Mouse (Mus musculus) CD4-positive, CD25-positive, alpha-beta regulatory T cell, adult 2 months (primary cell): ENCODE measurements around the gene Kmt5b.

Experiments
- DNase-seq: peaks from one replicate; pipeline ENCODE4 v3.0.0-alpha.2; 2012; ENCODE audit warnings: low read depth, low spot score

Kmt5b gene

DNA sequence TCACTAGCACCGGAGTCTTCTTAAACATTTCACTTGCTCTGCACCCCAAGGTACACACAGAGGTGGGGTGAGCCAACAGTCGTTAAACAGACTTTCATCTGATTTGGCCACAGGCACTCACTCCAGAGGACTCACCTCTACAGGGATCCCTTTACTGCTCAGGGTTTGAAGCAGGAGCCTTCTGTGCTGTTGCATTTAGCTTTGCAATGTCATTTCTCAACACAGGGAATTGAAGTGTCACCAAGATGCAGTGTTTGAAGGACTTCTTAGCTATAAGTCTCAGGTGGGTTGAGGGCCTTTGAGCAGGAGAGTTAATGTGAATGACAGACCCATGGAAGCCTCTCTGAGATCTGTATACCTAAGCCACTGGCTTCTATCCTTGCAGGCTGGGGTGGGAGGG lies 76.4 kb downstream of the Kmt5b start:
- no peak for DNase-seq

DNA sequence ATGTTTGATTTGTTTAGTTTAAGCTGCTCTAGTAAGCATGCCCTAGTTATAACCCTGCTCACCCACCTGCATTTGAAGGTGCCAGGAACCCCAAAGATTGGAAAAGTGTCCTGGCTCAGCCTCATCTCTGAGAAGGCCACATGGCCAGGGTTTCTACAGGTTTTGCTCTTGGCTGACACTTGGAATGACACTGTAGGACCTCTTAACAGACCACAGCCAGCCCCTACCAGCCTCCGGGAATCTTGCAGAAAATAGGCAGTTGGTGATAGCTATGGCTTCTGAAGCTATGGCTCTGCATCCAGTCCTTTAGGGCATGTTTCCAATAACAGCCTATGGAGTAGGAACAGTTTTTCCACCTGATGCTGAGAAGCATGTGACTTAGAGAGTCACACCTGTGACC lies 77.6 kb downstream of the Kmt5b start:
- no peak for DNase-seq

DNA sequence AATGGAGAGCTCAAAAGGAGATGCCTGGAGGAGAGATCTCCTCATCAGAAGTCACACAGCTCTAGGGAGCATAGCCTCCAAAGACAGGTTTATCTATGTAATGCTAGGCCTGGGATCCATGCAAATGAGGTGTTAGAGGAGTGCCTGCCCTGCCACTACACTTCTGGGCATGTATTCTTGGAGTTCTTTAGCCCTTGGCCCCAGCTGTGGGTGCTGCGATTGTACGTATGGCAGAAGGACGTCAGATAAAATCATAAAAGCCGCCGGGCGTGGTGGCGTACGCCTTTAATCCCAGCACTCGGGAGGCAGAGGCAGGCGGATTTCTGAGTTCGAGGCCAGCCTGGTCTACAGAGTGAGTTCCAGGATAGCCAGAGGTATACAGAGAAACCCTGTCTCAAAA lies 78.1 kb downstream of the Kmt5b start:
- DNase-seq = no peak

DNA sequence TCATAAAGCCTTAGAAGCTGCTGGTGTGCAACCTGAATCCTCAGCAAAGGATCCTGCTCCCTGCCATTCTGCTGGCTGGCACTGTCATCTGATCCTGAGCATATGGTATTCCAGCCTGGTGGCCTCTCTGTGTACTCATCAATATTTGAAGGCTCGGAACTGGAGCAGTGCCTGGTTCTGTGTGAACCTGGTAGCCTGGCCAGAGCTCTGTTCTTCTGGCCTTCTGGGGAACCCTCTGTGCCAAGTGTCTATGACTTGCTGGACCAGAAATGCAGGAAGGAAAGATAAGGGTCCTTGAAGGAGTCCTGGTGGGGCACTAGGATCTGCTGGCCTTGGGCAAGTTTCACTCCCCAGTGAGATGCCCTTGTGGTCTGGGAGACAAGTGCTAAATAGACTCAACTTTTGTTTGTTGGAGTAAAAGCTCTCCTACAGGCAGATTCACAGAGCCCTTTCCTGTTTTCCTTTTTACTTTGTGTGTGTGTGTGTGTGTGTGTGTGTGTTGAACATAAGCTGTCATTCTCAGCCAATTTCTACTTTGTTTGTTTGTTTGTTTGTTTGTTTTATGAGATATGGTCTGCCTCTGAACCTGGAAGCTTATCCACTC lies 78.7 kb downstream of the Kmt5b start:
- DNase-seq = no peak

DNA sequence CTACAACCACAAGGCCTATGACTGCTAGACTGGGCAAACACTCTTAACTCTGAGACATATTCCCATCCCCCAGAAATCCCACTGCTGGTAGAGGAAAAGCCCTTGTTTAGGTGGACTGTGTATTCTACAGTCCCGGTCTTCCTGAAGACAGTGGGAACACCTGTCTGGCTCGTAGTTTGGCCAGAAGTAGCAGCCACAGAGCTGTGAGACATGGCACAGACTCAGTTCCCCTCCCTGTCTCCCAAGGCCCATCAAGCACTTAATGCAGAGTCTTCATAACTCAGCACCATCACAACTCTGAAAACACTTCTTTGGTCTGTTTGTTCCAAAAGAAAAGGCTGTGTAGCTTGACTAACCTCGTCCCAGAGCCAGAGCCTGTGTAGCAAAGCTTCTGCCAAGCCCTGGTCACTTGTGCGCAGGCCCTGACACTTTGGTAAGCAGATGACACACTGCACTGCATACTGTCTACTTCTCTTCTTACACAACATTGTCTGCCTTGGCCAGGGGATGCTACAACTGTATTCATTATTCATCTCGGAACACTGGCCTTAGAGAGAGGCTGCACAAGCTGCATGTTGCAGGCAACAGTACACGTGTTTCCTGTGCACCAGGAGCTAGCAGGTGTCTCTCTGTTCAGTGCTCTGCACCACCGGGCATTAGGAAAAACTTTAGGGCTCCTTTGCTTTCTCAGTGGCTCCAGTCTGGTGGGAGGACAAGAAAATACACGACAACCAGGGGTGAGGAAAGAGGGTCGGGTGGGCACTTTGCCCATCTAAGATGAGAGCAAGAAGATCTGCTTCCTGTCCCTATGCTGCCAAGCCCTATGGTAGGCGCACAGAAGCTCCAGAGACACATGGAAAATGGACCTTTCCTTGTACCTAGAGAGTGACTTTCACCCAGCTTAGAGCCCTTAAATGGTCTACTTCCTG lies 79.7 kb downstream of the Kmt5b start:
- no peak for DNase-seq

DNA sequence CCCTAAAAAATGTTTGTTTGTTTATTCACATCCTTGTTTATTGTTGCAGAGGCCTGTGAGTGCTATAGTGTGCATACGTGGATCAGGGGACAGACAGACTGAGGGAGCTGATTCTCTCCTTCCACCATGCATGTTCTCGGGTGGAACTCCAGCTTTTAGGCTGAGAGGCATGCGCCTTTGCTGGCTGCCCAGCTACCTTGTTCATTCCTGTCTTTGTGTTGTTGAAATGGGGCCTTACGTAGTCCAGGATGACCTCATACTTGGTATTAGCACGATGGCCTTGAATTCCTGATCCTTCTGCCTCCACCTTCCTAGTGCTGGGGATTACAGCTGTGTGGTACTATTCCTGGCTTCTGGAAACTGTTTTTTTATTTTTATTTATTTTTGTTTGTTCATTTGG lies 80.5 kb downstream of the Kmt5b start:
- no peak for DNase-seq

DNA sequence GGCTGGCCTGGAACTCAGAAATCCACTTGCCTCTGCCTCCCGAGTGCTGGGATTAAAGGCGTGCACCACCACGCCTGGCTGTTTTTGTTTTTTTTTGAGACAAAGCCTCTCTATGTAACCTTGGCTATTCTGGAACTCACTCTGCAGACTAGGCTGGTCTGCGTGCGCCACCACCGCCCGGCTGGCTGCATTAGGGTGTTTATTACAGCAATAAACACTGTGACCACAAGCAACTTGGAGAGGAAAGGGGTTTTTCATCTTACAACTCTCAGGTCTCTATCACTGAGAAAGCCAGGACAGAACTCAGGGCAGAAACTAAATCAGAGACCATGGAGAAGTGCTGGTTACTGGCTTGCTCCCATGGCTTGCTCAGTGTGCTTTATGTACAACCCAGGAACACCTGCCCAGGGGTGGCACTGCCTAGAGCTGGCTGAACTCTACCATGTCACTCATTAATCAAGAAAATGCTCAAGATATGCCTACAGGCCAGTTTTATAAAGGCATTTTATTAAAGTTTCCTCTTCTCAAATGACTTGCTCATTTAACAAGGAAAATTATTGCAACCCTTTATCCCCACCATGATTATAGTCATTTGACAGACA lies 81.1 kb downstream of the Kmt5b start:
- no peak for DNase-seq

DNA sequence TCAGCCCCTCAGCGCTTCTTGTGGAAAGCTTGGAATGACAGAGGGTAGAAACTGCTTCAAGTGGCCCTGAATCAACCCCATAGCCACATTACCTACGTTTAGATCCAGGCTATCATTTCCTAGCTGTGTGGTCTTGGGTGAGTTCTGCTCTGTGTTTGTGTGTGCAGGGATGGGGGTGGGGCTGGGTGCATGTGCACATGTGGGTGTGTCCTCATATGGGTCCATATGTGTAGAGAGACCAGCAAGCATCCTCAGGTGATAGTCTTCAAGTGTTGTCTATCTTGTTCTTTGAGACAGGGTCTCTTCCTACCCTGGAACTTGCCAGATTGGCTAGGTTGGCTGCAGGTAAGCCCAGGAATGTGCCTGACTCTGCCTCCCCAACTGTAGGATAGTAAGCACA lies 82.0 kb downstream of the Kmt5b start:
- no peak for DNase-seq

DNA sequence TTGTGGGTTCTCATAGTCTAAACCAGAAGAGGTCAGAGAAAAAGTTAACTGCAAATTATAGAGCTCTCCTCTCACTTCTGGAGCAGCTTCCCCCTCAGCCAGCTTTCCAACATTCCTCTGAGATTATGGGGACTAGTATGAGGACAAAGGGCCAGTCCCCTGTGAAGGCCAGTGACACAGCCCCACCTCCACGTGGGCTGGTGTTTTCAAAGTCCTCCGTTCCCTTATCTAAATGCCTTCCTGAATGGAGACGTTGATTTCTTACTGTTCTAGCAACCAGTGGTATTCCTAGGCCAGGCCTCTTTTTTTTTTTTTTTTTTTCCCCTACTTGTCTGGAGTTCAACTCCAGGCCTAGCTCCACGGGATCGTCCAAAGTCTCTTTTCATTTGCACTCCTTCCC lies 82.9 kb downstream of the Kmt5b start:
- no peak for DNase-seq

DNA sequence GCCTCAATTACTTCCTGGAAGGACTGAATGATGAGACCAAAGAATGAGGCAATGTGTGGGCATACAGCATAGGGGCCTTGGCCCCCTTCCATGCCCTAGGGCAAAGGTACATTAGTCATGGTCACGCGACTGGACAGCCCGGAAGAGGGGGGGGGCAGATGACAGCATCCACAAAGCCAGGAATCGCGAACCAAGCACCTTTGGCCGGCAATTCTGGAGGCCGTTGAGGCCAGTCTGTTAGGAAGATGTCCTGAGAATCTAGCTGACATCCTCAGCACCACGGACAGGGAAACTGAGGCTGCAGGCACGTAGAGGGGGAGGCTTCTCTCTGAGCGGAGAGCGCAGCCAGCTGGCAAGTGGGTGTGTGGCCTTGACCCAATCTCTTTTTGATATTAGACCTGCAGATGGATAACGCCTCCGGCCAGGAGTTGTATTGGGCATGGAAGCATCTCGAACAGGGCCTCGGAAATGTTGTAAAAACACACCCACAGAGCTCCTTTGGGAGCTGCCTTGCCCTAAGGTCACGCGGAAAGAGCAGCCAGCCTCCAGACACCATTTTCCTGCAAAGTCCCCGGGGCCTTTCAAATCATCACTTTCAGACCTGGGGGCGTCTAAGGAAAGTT lies 83.7 kb downstream of the Kmt5b start:
- DNase-seq = no peak

DNA sequence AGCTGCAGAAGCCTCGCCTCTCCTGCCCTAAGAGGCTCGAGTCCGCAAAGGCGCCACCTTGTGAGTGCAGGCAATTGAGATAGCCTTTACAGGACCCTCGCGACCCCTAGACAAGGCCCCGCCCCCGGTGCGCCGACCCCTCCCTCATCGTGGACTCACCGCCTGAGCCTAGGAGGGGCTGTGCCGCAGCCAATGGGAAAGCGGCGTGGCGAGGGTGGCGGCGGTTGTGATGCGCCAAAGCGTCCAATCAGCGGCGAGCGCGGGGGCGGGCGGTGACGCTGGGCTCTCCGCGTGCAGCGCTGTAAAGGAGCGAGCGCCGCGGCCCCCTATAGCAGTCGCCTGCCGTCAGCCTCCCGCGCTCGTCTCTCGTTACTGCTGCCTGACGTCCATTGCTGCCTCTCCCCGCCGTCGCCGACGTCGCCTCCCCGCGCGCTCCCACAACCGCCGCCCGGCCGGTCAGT lies 84.3 kb downstream of the Kmt5b start, which contains the start of gene Chka:
TSS of gene Chka (plus strand) at position 272 of the 461 bp plus-strand sequence.
- peak; percentile 99 for DNase-seq

DNA sequence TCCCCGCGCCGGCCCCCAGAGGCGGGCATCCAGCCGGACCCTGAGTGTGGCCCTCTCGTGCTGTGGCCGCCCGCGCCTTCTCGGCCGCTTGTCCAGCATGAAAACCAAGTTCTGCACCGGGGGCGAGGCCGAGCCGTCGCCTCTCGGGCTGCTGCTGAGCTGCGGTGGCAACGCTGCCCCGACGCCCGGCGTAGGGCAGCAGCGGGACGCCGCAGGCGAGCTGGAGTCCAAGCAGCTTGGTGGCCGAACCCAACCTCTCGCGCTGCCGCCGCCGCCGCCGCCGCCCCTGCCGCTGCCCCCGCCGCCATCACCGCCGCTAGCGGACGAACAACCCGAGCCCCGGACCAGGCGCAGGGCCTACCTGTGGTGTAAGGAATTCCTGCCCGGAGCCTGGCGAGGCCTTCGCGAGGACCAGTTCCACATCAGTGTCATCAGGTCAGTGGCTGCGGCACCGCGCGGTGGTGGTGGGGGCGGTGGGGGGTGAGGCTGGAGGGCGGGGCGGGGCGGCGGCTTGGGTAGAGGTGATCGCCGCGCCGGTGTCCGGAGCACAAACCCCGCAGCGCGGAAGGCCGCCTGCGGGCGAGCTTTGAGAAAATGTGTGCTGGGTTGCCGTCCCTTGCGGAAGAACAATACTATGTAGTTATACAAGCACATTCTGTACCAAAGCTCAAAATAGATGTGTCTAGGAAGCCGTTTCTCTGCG lies 84.9 kb downstream of the Kmt5b start:
- DNase-seq = no peak

DNA sequence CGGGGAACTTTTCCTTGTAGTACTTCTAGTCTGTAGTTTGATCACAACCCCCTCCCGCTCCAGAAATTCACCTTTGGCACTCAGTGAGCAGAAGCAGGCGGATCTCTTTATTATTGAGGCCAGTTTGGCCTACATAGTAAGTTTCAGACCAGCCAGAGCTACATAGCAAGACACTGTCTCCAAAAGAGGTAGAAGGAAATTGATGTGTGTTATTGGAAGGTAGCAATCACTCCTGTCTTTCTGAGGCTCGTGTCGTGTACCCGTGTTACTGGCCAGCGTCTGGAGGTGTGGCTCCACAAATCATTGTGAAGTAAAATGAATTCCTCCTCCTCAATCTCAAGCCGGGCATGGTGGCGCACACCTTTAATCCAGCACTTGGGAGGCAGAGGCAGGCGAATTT lies 85.9 kb downstream of the Kmt5b start:
- DNase-seq = no peak

DNA sequence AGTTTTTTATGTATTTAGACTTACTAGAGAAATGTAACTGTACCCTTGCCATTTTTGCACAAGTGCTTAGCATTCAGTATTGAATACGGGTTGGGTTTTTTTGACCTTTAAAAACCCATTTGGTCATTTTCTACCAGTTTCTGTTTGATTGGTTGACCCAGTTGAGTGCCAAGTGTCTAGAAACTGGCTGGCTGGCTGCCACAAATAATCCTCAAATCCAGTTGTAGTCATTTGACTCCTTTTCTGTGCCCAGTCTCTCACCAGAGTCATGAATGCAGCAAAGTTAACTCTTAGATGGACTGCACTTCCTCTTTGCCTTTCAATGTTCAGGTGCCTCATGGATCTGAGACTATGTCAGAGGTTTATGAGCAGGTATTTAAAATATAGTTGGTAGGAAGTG lies 86.7 kb downstream of the Kmt5b start:
- no peak for DNase-seq

DNA sequence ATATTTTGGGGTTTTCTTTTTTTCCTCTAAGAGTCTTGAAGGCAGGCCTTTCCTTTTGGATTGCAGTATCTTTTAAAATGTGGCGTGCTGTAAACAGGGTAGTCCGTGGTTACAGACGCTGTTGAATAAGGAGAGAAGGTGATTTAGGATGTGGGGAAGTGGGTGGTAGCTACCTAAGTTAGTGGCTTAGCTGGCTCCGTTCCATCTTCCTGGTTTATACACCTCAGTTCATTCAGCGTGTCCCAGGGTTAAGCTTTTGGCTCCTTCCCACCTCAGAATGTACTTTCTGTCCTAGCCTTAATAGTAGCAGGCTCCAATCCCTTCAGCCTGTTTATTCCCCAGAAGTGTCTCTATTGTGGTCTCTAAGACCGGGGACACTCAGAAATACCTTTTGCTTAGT lies 87.9 kb downstream of the Kmt5b start:
- DNase-seq = no peak

DNA sequence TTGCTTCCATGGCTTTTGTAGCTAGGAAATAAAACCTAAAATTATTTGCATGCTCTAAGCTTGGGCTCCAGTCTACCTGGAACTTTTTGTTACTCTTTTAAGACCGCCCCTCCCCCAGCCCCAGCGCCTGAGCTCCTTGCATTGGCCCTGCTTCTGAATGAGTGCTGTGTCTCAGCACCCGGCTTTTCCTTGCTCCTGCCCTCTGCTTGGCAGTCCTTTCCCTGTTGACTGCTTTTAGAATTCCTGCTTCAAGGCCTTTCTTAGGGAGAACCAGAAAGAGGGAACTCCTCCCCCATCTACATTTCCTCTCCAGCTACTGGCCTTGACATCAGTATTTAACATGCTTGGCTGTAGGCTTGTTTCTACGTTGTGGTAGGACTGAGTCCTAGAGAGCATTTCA lies 88.4 kb downstream of the Kmt5b start:
- DNase-seq = no peak

DNA sequence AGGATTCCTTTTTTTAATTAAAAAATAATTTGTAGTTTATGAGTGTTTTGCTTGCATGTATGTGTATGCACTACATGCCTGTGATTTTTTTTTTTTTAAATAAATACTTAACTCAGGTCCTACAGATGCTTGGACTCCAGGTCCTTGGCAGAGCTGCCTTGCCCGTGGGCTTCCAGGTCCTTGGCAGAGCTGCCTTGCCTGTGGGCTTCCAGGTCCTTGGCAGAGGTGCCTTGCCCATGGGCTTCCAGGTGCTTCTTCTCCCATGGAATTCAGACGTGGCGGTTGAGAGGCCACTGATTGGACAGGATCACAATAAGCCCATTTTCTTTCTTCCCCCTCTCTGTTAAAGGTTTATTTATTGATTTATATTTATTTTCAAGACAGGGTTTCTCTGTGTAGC lies 90.0 kb downstream of the Kmt5b start:
- DNase-seq = no peak

DNA sequence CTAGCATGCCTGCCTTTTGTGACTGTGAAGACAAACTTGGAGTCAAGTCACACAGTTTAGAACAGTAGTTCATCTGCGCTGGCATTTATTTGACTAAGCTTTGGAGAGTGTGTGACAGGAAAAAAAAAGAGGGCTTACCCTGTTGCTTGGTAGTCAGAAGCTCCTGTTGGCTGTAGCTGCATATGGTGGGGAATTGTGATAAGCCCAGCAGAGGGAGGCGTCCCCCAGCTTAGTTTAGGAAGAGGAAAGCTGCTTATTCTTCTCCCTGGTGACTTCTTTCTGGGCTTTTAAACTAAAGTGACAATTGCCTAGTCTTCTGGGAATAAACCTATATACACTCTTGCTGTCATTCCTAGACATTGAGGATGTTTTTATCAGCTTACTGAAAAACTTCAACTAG lies 95.5 kb downstream of the Kmt5b start:
- DNase-seq = no peak

DNA sequence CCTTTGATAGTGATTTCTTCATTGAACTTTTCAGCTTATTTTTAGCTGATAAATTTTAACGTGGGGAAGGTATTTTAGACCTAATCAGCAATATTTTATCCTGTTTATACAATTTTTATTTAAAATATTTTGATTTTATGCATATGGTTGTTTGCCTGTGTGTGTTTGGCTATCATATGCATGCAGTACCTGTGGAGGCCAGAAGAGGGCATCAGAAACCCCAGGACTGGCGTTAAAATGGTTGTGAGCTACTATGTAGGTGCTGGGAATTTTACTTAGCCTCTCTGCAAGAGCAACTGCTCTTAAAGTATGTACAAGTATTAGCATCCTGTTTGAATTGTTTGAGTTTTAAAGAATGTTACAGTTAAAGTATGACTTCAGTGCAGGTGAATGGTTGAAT lies 97.7 kb downstream of the Kmt5b start:
- peak; percentile 41 for DNase-seq
